Mouse (Mus musculus): ENCODE data around the gene Dop1a.
A peak's percentile ranks its signal among the peaks of the same experiment; 100 is the strongest.

Gene Dop1a

DNA sequence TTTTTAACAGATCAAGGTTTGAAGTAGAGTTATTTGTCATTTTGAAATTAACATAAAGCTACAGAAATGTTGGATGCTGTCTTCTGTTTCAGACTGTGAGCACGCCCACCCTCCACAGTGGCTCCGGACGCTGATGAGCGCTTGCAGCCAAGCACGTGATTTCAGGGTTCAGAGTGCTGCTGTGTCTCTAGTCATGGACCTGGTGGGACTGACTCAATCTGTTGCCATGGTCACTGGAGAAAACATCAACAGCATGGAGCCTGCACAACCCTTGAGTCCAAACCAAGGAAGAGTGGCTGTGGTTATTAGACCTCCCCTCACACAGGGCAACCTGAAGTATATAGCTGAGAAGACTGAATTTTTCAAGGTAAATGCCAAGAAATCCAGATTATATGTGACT is 46.8 kb downstream of the Dop1a start:
- DNase-seq = no peak

DNA sequence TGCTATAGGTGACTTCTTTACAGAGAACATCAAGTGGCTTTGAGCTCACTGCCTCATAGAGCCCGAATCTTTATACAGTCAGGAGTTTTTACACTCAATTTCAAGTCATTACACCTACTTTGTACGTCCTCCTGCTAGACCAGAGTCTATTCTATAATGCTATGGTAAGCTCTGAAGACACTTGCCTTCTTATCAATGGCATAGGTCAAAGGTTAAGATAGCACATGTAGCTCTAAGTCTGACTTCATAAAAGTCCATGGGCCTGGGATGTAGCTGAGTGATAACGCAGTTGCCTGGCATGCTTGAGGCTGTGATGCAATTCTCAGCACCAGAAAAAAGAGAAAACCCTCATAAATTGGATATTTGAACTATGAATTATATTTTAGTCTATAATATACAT is 47.4 kb downstream of the Dop1a start:
- DNase-seq = no peak

DNA sequence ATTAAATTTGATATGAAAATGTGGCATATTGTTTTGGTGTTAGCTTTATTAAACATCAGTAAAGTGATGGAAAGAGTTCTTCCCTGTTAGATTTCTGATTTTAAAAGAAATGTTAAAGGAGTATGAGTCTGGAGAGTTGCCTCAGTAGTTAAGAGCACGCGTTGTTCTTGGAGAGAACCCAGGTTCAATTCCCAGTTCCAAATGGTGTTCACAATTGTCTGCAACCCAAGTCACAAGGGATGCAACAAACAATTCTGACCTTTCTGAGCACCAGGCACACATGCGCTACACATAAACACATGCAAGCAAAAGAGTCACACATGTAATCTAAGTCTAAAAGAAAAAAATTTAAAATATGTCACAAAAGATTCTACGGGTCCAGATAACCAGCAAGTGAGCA is 47.8 kb downstream of the Dop1a start:
- no peak for DNase-seq

DNA sequence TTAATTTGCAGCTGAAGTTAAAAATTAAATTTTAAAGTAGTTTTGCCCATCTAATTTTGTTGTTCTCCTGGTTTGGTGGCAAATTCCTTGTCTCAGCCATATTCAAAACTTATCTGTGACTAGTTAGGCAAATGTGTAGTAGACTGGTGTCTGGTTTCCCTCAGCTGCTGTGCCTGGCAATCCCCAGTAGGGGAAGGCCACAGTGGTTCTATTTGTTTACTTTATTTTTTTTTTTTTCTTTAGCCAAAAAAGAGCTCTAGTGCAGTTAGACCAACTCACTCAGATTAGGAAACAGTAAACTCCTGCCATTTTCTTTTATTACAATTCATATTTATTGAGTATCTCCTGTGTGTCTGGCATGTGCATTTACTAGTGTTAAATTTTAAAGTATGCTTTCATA is 55.4 kb downstream of the Dop1a start:
- no peak for DNase-seq

DNA sequence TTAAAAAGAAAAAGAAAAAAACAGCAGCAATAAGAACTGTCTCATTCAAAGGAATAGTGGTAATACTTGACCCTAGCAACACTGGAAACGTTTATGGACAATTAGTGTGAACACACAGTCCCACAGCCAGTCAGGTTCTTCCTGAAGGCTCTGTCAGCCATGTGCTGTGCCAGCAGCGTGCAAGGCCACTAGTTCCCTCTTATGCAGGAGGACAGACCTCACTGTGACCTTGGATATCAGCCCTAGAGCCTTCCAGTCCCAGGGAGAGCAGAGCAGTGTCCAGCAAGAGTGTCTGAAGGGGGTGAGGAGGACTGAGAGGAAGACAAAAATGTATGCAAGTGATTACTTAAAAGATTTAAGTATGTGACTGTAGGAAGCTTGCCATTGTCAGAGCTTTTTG is 58.6 kb downstream of the Dop1a start:
- DNase-seq = no peak

DNA sequence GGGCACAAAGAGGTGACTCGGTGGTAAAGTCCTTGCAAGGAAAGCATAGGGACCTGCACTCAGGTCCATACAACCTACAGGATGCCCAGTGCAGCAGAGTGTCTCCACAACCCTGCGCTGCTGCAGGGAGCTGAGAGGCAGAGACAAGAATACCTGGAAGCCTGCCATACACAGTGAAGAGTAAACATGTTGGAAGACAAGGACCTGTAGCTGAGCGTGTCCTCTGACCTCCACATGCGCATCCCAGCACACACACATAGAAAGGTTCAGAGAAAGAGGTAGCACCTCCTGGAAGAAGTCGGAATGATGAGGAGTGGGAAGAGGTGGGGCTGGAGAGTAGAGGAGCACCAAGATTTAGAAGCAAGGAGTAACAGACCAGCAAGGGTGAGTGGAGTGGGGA is 67.1 kb downstream of the Dop1a start:
- DNase-seq = no peak

DNA sequence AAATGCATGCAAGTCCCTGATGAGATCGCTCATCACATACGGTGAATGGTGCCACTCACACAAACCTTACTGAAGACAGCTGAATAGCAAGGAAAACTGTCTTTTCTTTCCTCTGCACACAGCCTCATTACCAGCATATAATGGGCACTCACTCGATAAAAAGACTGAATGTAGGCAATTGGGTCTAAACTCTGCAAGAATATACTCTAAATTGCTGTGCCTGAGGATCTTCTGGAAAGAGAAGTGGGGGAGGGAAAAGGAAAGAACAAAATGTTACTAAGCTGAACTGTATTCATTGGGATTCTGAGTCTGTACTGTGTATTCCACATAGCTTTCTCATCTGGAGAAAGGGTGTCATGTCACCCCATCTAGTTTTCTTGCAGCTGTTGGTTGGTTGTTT is 76.5 kb downstream of the Dop1a start:
- DNase-seq = no peak

DNA sequence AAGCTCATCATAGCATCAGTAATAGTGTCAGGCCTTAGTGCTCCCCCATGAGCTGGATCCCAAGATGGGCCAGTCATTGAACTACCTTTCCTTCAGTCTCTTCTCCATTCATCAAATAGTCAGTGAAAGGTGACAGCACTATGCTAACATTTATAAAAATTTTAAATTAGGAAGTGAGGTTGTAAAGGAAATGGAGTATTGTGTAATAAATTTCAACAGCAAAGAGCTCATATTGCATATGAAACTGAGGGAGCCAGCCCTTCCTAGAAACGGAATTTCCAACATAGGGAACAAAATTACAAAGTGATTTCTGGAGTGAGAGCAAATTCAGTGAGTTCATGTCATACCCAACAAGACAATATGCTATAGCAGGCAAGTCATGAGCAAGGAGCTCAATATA is 77.6 kb downstream of the Dop1a start:
- no peak for DNase-seq

DNA sequence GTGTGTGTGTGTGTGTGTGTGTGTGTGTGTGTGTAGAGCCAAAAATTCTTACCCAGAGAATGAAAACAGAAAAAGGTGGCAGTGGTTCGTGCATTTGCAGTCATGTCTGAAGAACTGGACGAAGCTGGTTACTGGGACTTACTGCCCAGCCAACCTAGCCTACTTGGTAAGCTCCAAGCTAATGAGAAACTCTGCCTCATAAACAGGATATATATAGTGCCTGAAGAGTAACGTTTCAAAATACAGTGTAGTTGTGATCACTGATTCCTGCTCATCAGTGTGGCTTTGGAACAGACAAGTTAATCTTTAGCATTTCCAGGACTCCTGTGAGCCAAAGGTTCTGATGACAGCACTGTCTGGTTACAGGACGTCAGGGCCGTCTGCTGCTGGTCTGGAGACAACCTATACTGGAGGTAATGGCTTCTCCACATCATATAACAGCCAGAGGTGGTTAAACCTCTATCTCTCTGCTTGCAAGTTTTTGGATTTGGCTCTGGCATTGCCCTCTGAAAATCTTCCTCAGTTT is 82.7 kb downstream of the Dop1a start:
- DNase-seq = no peak

DNA sequence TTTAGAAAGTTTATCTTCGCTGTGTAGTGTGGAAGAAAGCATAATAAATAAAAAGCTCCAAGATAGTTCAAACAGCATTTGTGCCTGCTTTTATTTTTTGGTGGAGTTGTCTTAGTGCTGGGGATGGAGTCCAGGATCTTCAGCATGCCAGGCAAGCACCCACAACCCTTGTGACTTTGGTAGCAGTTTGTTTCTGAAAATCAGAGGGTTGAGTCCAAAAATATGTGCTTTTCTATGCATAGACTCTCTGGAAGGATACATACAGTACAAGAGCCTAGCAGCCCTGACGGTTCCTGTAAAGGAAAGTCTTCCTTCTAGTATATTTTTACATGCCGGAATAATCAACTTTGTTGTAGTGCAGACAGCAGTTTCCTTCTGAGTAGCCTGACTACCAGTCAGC is 83.8 kb downstream of the Dop1a start:
- DNase-seq = no peak

DNA sequence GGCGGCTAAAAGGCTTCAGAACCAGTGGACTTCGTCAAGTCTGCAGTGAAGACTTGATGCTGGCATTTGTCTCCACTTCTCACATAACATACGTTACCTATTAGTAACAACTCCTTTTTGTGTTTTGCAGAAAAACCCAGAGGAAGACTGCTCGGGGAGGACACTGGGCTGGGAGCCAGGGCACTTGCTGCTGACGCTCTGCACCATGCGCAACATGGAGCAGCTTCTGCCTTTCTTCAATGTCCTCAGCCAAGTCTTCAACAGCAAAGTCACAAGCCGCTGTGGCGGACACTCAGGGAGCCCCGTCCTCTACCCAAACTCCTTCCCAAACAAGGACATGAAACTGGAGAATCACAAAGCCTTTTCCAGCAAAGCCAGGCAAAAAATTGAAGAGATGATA is 86.9 kb downstream of the Dop1a start:
- DNase-seq = no peak

DNA sequence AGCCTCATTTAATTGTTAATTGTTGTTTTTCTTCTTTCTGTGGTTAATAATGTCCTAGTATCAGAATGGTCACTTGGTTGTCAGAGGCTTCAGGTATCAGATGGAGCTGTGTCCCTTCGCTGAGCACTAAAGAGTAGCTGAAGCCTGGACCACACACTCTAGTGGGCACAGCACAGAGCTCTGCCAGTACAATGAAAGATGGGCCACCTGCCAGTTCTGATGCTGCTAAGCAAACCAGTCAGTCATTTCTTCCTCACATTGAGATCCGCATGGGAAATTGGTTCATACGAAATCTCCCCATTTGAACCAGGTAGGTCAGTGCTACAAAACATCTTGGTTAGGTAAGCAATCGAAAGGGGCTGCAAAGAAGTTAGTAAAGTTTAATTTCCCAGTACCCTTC is 87.7 kb downstream of the Dop1a start:
- DNase-seq = no peak

DNA sequence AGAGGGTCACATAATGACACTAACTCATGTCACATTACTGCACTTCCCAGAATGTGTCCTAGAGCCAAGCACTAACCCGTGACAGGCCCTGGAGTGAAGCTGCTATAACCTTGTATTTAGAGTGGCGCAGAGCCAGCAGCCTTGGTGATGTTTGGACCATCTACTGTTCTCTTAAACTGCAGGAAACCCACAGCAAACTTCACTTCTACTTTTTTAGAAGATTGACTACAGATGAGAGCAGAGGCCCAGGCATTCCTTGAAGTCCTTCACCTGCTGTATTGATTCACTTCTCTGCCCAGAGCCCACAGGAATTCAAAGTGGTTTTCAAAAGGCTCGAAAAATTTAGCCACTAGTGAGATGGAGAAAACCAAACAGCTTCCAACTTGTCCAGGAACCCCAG is 93.6 kb downstream of the Dop1a start:
- DNase-seq = no peak

DNA sequence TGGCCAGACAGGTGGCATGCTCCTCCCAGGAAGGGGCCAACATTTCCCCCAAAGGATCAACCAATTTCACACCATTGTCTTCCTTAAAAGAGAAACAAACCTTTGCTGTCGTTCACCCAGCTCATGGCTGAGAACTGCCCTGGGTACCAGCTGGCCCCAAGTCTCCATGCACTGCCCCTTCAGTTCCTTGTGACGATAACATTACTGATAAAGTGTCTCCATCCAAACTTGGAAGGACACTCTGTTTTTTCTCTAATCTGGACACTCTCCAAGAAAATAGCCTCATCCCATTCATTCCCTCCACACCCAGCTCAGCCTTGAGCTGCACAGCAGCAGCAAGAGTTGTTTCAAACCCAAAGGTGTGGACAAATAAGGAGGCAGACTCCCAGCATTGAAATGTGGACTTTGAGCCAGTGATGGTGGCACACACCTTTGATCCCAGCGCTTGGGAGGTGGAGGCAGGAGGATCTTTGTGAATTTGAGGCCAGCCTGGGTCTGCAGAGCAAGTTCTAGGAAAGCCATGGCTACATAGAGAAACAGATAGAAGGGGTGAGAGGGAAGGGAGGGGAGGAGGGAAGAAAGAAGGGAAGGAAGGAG is 102.5 kb downstream of the Dop1a start:
- DNase-seq = no peak

DNA sequence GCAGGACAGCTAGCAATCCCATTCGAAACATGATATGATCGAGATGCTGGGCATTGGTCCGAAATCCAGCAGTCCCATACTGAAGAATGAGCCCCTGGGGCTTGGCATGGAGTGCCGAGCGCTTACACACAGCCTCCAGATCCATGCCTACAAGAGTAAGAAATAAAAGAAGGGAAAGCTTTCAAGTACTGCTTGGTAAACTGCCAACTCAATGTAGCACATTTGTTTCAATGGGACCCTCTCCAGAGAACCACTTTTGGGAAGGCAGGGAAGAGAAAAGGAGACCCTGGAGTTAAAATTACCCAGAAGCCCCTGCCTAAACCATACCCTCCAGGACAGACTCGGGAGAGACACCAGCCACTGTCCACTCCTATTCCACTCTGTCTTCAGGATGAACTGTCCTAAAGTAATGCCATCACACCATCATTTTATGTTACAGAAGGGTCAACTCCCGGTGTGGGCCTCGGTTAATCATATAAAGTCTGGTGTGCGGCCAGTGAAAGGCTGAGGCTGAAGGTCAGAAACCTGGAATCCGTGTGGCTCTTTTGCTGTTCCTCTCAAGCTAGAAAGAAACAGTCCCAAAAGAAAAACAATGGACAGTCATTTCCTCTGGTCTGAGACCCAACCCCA is 103.4 kb downstream of the Dop1a start:
- peak; percentile 29 for DNase-seq

DNA sequence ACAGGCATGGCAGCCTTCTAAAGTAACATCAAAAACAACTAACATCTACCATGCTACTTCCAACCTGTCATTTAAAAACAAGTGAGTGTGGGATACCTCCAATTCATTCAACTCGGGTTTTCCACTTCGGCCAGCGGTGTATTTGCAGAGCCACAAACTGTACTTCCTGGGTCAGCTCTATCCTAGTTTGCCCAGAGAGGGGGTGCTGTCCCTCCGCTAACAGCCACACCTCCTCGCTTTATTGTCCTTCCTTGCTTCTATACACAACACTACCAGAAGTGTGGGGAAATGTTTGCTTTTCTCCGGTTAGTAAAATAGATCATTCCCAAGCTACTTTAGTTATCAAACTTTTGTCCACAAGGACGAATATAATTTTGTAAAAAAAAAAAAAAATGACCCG is 104.0 kb downstream of the Dop1a start:
- no peak for DNase-seq

DNA sequence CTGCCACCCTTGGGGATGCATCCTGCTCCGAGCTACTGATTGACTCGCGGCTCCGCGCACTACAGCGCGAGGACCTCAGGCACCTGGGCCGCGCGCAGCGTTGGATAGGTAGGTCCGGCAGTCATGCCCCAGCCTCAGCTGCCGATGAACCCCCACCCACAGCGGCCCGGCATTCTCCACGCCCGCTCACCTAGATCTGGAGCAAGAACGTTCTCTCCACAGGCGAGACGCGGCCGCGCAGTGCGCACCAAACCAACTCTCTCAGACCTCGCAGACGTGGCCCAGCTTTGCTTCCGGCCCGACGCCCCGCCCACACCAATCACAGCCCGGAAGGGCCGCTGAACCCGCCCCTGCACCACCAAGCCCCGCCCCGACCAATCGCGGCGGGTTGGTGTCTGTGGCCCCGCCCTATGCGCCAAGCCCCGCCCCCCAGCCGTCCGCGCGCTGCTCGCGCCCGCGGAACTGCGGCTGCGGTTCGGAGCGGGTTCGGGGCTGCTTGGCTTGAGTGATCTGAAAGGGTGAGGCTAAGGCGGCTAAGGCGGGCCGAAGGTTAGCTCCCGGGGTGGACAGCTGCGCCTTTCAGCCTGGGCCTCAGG is 104.7 kb downstream of the Dop1a start, which contains the start of the genes Pgm3 and Rwdd2a:
TSS of gene Pgm3 (minus strand) at position 303 of the 596 bp plus-strand sequence.
TSS of gene Rwdd2a (plus strand) at position 452 of the 596 bp plus-strand sequence.
- peak; percentile 96 for DNase-seq

DNA sequence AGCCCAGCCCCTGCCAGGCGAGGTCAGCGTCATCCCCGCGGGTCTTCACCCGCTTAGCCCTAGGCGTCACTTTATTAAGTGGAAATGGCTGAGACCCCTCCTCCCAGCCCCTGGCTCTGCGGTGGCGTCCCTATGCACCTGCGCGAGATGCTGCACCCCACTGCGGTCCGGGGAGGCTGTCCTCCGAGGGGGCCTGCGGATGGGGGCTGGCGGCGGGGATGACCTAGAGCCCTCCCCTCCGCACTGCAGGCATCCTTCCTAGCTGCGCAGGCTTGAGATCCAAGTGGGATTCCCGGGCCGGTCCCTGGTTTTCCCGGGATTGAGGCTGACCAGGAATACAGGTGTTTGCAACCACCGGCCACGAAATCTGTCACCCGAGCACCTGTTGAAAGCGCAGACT is 105.2 kb downstream of the Dop1a start:
- DNase-seq = no peak

DNA sequence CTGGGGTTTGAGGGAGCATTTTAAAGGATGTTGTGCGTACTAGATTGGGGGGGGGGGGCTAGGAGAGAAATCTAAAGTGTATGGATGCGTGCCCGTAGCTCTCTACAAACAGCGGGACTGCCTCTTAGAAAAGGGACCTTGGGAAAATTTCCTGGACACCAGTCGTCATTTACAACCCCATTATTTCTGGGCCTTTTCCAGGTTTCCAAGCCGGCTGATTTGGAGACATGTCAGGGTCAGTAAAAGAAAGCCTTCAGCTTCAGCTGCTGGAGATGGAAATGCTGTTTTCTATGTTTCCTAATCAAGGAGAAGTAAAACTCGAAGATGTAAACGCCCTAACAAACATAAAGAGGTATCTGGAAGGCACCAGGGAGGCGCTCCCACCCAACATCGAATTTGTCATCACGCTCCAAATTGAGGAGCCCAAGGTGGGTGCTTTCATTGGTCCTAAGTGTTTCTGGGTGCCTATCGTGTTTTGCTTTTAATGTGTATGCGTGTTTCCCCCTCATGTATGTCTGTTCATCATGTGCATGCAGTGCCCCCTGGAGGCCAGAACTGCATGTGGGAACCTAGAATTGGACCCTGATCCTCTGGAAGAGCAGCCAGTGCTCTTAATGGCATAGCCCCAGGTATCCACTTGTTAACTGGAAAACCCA is 105.8 kb downstream of the Dop1a start:
- peak; percentile 75 for DNase-seq

DNA sequence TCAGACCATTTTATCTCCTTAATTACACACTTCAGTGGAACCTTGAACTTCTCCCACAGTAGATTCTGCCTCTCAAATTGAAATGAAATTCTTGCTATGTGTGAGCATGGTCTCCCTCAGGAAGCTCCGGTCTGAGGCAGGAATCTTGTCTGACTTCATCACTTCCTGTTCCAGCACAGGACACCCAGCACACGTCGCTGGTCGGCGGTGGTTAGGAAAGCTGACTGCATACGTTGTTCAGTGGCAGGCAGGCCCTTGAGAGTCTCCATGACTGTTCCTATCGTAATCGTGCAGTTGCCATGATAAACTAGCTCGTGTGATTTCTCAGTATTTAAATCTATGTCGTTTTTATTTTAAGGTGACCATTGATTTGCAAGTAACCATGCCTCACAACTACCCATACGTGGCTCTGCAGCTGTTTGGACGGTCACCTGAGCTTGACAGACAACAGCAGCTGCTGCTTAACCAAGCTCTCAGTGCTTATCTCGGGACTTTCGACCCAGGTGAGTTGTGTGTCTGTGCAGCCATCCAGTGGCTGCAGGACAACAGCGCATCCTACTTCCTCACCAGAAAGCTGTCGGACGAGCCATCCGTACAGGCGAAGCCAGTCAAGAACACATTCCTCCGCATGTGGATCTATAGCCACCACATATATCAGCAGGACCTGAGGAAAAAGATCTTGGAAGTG is 106.8 kb downstream of the Dop1a start:
- no peak for DNase-seq

DNA sequence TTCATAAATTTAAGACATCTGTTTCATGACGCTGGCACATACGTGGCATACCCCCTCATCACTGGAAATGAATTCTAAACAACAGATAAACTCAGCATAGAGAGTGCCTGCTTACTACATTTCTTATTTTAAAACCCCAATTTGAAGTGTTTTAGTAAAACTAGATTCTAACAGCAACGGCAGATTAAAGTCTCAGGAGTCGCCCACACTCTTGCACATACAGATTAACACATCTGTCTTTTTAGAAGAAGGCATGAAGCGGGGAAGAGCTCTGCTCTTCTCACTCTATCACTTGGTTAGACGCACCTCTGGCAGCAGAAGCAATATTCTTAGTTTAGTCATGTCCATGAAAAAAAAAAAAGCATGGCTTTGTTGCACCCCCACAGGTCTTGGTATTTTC is 108.2 kb downstream of the Dop1a start:
- DNase-seq = no peak

DNA sequence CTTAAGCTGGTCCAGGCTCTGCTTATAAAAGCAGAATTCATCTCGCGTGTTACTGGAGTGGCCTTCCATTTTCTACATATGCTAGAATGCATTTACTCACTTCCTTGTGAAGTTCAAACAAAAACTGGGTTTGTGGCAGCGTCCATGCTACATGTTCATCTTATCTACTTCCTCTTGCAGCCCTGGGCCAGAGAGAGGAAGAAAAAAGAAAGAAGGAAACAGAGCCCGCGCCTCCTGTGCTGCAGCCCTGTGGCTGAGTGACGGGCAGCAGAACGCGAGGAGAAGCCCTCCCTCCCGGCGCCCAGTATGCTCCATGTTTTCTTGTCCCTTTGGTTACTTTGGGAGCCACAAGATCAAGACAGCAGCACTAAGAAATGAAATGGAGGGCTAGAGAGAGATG is 112.7 kb downstream of the Dop1a start:
- no peak for DNase-seq

DNA sequence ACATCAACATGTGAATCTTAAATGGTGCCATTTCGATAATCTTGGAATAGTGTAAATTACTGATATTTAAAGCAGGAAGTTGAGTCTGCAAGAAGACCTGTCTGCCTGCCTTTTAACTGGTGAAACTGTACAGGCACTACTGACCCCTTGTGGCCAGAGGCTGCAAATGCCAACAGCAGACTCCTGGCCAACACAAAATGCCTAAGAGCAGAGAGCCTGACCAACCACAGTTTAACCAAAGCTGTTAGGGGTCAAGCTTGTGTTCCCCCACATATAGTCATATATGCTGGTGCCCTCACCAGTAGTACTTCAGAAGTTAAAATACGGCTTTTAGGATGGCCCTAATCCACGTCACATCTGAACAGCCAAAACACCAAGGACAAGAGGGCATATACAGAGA is 116.8 kb downstream of the Dop1a start:
- peak; percentile 40 for DNase-seq
